Mouse (Mus musculus): ENCODE results near the gene A630095N17Rik. TPM values are rescaled to one million over a fixed set of nuclear protein-coding genes. Genes with fewer than 3 reads are reported as not detected.

Gene A630095N17Rik
- total and polyA plus RNA-seq, 3 experiments, result 0.30 to 0.74 (median 0.74) TPM

DNA sequence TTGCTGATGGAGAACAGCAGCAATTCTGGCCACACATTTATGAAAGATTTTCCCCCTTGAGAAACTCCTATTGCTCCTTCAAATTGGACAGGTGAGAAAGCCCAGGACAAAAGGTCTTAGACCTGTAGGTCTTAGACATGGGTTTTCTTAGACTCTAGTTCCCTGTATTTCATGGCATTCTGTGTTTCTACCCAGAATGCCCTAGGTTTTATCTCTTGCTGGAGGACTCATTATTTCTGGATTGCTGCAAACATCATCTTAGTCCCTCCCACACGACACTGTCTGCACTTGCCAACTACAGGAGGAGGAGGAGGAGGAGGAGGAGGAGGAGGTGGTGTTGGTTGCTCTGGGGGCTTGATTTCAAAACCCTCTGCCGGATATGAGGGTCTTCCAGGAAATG is 5.8 kb downstream of the A630095N17Rik start:
- dilution Hi-C loops (cut with MboI; ENCODE audit: extremely low pct_ligation_motif_present, extremely low pct_unique_long_range_greater_than_20kb, low sequenced_read_pairs) (no loop called here), in situ Hi-C loops (cut with MboI; ENCODE audit: low pct_ligation_motif_present, low pct_unique_long_range_greater_than_20kb, low sequenced_read_pairs) (no loop called here)
- H3K4me2 ChIP-seq (ENCODE audit: insufficient read depth, low read depth, poor library complexity, severe bottlenecking), result no peak overlapping the region
- no peaks in the 10 kb centered on the region for H3K36me3 ChIP-seq (replicated peaks in 1 of 2; ENCODE audit: control insufficient read depth in 1 of 2, insufficient read depth in 1 of 2, low read length in 1 of 2)
- H3K9ac ChIP-seq (ENCODE audit: insufficient read depth, low read depth), result no peak overlapping the region
- no peak for DNase-seq (ENCODE audit: extremely low read depth)
- no peak for TF ChIP-seq POLR2AphosphoS2 (IDR thresholded peaks at IDR 0.05; ENCODE audit: low read depth, low read length)
- TF ChIP-seq ZKSCAN1 (IDR thresholded peaks at IDR 0.05; ENCODE audit: borderline replicate concordance, low read depth, low read length), result no peak
- TF ChIP-seq MEF2A (IDR thresholded peaks at IDR 0.05; ENCODE audit: borderline replicate concordance, low read depth, low read length), result no peak
- no peak for TF ChIP-seq E2F4 (IDR thresholded peaks at IDR 0.05; ENCODE audit: insufficient replicate concordance, low read depth, low read length)
- no peak for TF ChIP-seq RAD21 (IDR thresholded peaks at IDR 0.05; ENCODE audit: low read depth, low read length)
- no peak for TF ChIP-seq ETS1 (conservative IDR thresholded peaks at IDR 0.05; ENCODE audit: low read depth, low read length)
- no peak for TF ChIP-seq MYC (IDR thresholded peaks at IDR 0.05; ENCODE audit: low read depth, low read length)
- TF ChIP-seq MAZ (IDR thresholded peaks at IDR 0.05; ENCODE audit: low read depth, low read length), result no peak
- no peak for TF ChIP-seq NRF1 (IDR thresholded peaks at IDR 0.05; ENCODE audit: low read depth, low read length)
- TF ChIP-seq ELF1 (IDR thresholded peaks at IDR 0.05; ENCODE audit: low read depth, low read length), result no peak
- TF ChIP-seq POLR2A (IDR thresholded peaks at IDR 0.05; ENCODE audit: low read depth, low read length), result no peak
- TF ChIP-seq SIN3A (IDR thresholded peaks at IDR 0.05; ENCODE audit: low read length), result no peak
- no peak for TF ChIP-seq CHD2 (IDR thresholded peaks at IDR 0.05; ENCODE audit: low read length)
- no peak for TF ChIP-seq IRF4 (IDR thresholded peaks at IDR 0.05; ENCODE audit: low read depth, low read length)
- no peak for TF ChIP-seq NELFE (IDR thresholded peaks at IDR 0.05; ENCODE audit: low read depth, low read length)
- no peak for TF ChIP-seq TBP (conservative IDR thresholded peaks at IDR 0.05; ENCODE audit: low read depth, low read length)
- no peak for TF ChIP-seq TCF12 (IDR thresholded peaks at IDR 0.05; ENCODE audit: low read depth, low read length)
- no peak for TF ChIP-seq USF1 (IDR thresholded peaks at IDR 0.05; ENCODE audit: low read depth, low read length)
- no peak for TF ChIP-seq PAX5 (IDR thresholded peaks at IDR 0.05; ENCODE audit: low read length)
- TF ChIP-seq HCFC1 (IDR thresholded peaks at IDR 0.05; ENCODE audit: low read depth, low read length), result no peak
- no peak overlapping the region for H3K4me3 ChIP-seq (replicated peaks in 1 of 3; ENCODE audit: low read depth in 2 of 3, low read length in 2 of 3, poor library complexity in 1 of 3)
- no peak overlapping the region for H3K27ac ChIP-seq (ENCODE audit: insufficient read depth, low read depth)
- no peaks in the 10 kb centered on the region for H3K9me3 ChIP-seq (replicated peaks; ENCODE audit: low read length)
- no peaks in the 10 kb centered on the region for H3K79me2 ChIP-seq (replicated peaks; ENCODE audit: control insufficient read depth, extremely low read depth, insufficient read depth, poor library complexity, severe bottlenecking)
- H3K27me3 ChIP-seq (replicated peaks), result peaks cover 6% of the 10 kb centered on the region
- peaks cover 15 to 35% of the 10 kb centered on the region in 2 experiments for H3K4me1 ChIP-seq (ENCODE audit: control insufficient read depth in 1 of 2, insufficient read depth in 2 of 2)

DNA sequence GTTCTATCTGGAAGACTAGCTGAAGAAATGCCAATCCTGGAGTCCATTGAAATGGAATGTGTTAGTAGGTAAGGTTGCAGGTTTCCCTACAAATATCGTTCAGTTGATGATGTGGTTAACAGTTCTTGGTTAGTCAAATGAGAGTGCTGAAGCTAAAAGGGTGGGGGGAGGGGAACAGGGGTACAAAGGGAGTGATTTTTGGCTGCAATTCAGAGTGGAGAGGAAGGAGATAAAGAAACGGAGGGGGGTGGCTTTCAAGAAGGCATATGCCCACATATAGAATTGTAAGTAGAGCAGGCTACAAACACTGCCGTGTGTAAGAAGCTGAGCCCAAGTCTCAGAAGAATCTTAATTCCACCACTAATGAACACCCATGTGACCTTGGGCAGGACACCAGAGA is 6.4 kb downstream of the A630095N17Rik start:
- Histone ChIP-seq H3K36me3 (replicated peaks in 1 of 2; ENCODE audit: control insufficient read depth in 1 of 2, insufficient read depth in 1 of 2, low read length in 1 of 2) (no peaks in the 10 kb centered on the region), H3K9me3 (replicated peaks; ENCODE audit: low read length) (no peaks in the 10 kb centered on the region), H3K4me2 (ENCODE audit: insufficient read depth, low read depth, poor library complexity, severe bottlenecking) (no peak overlapping the region), H3K4me3 (replicated peaks in 1 of 3; ENCODE audit: low read depth in 2 of 3, low read length in 2 of 3, poor library complexity in 1 of 3) (no peak overlapping the region), H3K9ac (ENCODE audit: insufficient read depth, low read depth) (no peak overlapping the region), H3K4me1 (ENCODE audit: control insufficient read depth in 1 of 2, insufficient read depth in 2 of 2) (peaks cover 15 to 30% of the 10 kb centered on the region in 2 experiments), H3K79me2 (replicated peaks; ENCODE audit: control insufficient read depth, extremely low read depth, insufficient read depth, poor library complexity, severe bottlenecking) (no peaks in the 10 kb centered on the region), H3K27ac (ENCODE audit: insufficient read depth, low read depth) (no peak overlapping the region), H3K27me3 (replicated peaks) (peaks cover 6% of the 10 kb centered on the region)
- TF ChIP-seq PAX5 (IDR thresholded peaks at IDR 0.05; ENCODE audit: low read length) (no peak), RAD21 (IDR thresholded peaks at IDR 0.05; ENCODE audit: low read depth, low read length) (no peak), ZMIZ1 (IDR thresholded peaks at IDR 0.05; ENCODE audit: low read depth, low read length) (no peak), JUND (conservative IDR thresholded peaks at IDR 0.05; ENCODE audit: low read depth, low read length) (no peak), TCF12 (IDR thresholded peaks at IDR 0.05; ENCODE audit: low read depth, low read length) (no peak), EP300 (IDR thresholded peaks at IDR 0.05; ENCODE audit: low read length) (no peak), ZC3H11A (IDR thresholded peaks at IDR 0.05; ENCODE audit: low read depth, low read length) (no peak), ELF1 (IDR thresholded peaks at IDR 0.05; ENCODE audit: low read depth, low read length) (no peak), ZKSCAN1 (IDR thresholded peaks at IDR 0.05; ENCODE audit: borderline replicate concordance, low read depth, low read length) (no peak), ZNF384 (IDR thresholded peaks at IDR 0.05; ENCODE audit: low read depth, low read length) (no peak), MXI1 (IDR thresholded peaks at IDR 0.05; ENCODE audit: low read depth, low read length) (no peak), IRF4 (IDR thresholded peaks at IDR 0.05; ENCODE audit: low read depth, low read length) (no peak), CTCF (conservative IDR thresholded peaks at IDR 0.05 in 1 of 2, IDR thresholded peaks at IDR 0.05 in 1 of 2; ENCODE audit: low read depth in 2 of 2, low read length in 2 of 2) (no peak), E2F4 (IDR thresholded peaks at IDR 0.05; ENCODE audit: insufficient replicate concordance, low read depth, low read length) (no peak), SIN3A (IDR thresholded peaks at IDR 0.05; ENCODE audit: low read length) (no peak), POLR2AphosphoS2 (IDR thresholded peaks at IDR 0.05; ENCODE audit: low read depth, low read length) (no peak), MAZ (IDR thresholded peaks at IDR 0.05; ENCODE audit: low read depth, low read length) (no peak), ETS1 (conservative IDR thresholded peaks at IDR 0.05; ENCODE audit: low read depth, low read length) (no peak)
- dilution Hi-C loops (cut with MboI; ENCODE audit: extremely low pct_ligation_motif_present, extremely low pct_unique_long_range_greater_than_20kb, low sequenced_read_pairs), result no loop called here
- in situ Hi-C loops (cut with MboI; ENCODE audit: low pct_ligation_motif_present, low pct_unique_long_range_greater_than_20kb, low sequenced_read_pairs), result no loop called here
- DNase-seq (ENCODE audit: extremely low read depth), result no peak
